Mouse (Mus musculus): ENCODE data around the gene Eipr1.

DNA sequence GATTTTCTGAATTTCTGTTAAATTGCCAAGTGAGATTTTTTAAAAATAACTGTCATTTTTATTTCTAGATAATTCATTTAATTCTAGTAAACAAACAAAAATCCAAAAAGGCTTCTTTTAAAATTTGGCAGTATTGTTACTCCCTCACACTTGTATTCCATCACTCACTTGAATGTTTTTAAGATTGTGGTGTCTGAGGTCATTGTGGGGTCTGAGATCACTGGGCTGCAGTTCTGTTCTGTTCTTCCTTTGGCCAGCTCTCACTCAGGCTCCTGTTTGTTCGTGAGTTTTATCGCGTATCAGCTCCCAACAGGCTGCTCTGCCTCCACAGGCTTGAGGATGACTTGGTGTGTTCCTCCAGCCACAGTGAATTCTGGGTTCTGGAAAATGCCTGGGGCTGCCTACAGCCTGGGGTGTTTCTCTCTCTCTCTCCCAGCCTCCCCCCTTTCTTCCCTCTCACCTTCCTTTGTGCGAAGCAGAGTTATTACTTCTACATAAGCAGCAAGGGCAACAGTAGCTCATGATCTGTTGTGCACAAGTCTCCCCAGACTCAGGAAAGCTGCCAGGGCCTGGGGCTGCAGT lies 58.2 kb downstream of the Eipr1 start:
- TF ChIP-seq CHD2 (IDR thresholded peaks at IDR 0.05; ENCODE audit: low read depth, low read length) (no peak), ZNF384 (IDR thresholded peaks at IDR 0.05; ENCODE audit: low read depth, low read length) (no peak), MAFK (IDR thresholded peaks at IDR 0.05; ENCODE audit: insufficient read depth, low read depth, low read length) (no peak)
